Mouse (Mus musculus) c-Kit-positive CD71-positive TER-119-negative erythroid progenitor cells, embryonic 14.5 days (primary cell): Measurements from ENCODE around the gene Slc6a19.

Source experiments
- DNase-seq: peaks from one replicate; pipeline ENCODE4 v3.0.0-alpha.2; 2013; ENCODE audit warnings: low read depth

Gene Slc6a19

GRCm38 (mm10) chr13:73658953-73659352 is 45.7 kb downstream of the Slc6a19 start:
- DNase-seq: no peak

- no peak for DNase-seq
These were observed 49.7 kb downstream of the Slc6a19 start for GRCm38 (mm10) chr13:73654976-73655375.

- DNase-seq: no peak
These were observed 51.4 kb downstream of the Slc6a19 start for GRCm38 (mm10) chr13:73653266-73653665.

- peak; percentile 15 for DNase-seq
These were observed 58.1 kb downstream of the Slc6a19 start for GRCm38 (mm10) chr13:73646397-73647087.

- DNase-seq: no peak
These were observed 63.4 kb downstream of the Slc6a19 start for GRCm38 (mm10) chr13:73641296-73641695.

- DNase-seq: no peak
These were observed 66.8 kb downstream of the Slc6a19 start for GRCm38 (mm10) chr13:73637826-73638225.

GRCm38 (mm10) chr13:73631837-73632236 is 72.8 kb downstream of the Slc6a19 start:
- DNase-seq: no peak
